Mouse (Mus musculus) right cerebral cortex, postnatal 10 days (tissue): ENCODE measurements at regions not wholly inside any gene's neighbourhood (a gene's known extent, or its start where the extent isn't known, plus 50 kb on each side); places are given as distances from the start of the nearest gene placed in this dataset.

Source experiments
- DNase-seq, 2 experiments: peaks; one replicate each; pipeline ENCODE4 v3.0.0; 2021; ENCODE audit warnings: low spot score in 2 of 2

DNA sequence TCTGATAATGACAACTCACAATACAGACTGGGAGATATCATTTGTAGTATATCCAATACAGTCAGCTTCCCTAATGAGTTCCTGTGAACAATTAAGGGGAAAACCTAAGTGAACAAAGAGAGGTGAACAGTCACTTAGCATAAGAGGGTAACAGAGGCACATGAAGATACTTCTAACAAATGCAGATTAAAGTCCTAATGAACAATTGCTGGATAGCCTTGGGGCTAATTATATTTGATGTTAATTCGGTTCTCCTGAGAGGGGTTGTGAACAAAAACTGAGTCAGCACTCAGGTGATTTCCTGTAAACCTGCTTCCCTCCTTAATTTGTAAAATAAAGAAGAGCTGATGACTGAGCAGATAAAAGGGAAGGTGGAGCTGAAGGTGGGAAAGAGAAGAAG, 1672.1 kb downstream of the 4930444P10Rik start:
- DNase-seq = no peak

DNA sequence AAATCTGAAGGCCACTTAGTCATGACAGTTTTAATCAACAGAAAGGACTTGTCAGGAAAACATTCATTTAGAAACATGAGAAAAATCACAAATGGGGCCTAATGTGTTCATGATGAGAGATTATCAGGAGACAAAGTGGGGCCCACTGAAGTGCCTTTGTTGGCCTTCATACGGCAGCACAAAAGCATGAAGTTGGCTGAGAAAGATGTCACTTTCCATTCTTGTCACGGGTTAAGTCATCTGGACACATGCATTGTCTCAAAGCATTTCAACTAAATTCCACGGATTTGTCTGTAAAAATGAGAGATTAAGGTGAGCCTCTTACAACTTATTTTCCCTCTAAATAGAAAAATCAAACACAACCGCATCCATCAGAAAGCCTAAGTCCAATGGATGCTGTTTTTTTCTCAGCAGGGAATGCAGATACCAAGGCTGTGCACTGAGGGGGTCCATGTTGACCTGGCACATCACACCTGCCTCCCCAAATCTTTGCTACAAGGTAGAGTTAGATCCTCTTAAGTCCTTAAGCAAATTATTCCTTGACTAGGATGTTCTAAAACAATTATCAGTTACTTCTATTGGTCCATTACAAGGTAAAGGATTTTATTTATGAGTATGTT, 1679.2 kb downstream of the 4930444P10Rik start:
- no peak for DNase-seq

DNA sequence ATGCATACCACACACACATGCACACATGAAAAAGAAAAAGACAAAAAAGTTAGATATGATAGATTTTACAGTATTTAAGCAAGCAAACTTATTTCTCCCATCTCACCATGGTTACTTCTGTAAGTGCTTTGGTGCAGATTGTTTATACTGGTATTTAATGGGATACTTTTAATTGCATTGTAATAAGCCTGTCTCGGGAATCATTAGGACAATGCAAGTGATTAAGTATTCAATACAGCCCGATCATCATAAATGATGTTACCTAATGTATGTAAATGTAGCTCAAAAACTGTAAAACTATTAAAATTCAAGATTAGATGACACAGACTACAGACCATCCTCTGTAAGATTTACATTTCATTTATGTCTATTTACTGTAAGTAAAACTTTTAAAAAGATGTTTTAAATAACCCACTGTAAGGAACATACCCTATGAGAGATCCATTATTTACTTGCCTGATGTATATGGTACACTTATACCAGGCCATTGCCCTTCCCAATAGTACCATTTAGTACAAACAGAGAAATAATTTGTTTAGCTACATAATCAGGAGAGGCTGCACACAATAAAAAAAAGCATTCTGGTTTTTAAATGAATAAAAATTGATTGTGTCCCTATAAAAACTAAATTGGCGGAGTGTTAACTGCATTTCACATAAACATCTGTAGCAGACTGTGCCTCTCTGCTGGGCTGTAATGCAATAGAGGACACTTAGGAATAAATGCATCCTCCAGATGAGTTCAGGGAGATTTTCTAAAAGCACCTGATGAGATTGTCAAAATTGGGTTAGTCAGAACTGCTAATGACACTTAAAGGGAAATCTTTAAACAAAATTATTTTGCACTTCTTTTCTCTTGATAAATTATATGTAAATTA, 1722.9 kb downstream of the 4930444P10Rik start:
- no peak for DNase-seq

DNA sequence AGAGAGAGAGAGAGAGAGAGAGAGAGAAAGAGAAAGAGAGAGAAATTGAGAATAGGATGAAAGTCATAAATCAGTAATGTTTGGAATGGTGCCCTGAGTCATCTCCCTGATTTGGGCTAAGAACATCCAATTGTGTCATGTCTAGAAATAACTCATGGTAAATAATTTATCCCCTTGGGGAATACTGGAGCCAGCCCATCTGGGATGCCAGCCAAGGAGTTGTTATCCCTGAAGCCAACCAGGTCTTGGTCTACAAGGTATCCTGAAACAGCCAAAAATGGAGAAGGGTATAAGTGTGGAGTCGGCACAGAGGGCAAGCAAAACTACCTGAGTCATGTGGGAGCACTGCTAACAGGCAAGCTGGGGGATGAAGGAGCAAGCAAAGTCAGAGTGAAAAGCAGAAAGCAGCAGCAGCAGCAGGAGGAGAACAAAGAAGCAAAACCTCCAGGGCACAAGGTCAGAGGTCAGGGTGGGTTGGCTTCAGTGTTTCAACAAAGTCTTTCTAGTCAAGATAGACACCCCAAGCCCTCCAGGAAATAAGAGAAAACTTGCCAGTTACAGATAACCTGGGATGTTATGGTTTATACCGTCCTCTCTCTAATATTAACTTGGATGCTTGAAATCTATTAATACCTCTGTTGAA, 1733.0 kb downstream of the 4930444P10Rik start:
- no peak for DNase-seq
